Comparison of ENCODE assay signal across 9 mouse cellular contexts in the genomic region with DNA sequence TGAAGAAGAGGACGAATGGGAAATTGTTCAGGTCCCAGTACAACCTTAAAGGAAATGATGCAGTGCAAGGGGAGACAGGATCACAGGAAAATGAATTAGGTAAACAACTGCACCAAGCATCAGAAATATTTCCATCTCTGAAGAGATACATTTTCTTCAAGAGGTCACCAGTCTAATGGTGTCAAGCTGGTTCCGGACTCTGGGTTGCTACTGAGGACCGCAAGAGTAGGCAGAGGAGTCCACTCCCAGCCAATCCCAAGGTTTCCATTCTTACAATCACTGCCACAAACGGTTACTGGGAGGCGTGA. TPM values are rescaled to one million over a fixed set of nuclear protein-coding genes. Genes with fewer than 3 reads are reported as not detected.
A peak's percentile ranks its signal among the peaks of the same experiment; 100 is the strongest.
DNase-seq lines count a peak whose midpoint lies in the region; ATAC-seq and TF ChIP-seq lines count a peak whose summit lies in the region.
"Had no signal": no experiment of that assay in that cellular context is flagged by ENCODE, and none has a peak within 500 bp of the region (broad histone marks: within the 10 kb centered on the region; RNA-seq: fewer than 3 reads in every experiment).

No protein-coding gene starts in this region.

- no peak for ATAC-seq in embryonic facial prominence, embryonic 14.5 days (ENCODE audit: low read depth)
- ATAC-seq in intestine, embryonic 15.5 days: peak; percentile 74
- ATAC-seq in neural tube, embryonic 13.5 days (ENCODE audit: low read depth): peak; percentile 69

- intact Hi-C loops in left cerebral cortex, adult 2 months (cut with DNase I): loop anchor here (5.0 kb wide), 1 partner anchor 112 kb away; no protein-coding TSS in a partner anchor

- H3K27ac ChIP-seq in left cerebral cortex, adult 2 months: 0 out of 2 replicates have a peak overlapping the region, but pooled peaks have one; percentile 47
- H3K27ac ChIP-seq in embryonic facial prominence, embryonic 14.5 days (replicated peaks; ENCODE audit: low read depth, low read length): peak overlapping the region; percentile 70; the same call in 1 of the 2 replicates
- H3K27ac ChIP-seq in intestine, embryonic 15.5 days: peak overlapping the region; percentile 56
- H3K27ac ChIP-seq in neural tube, embryonic 13.5 days (replicated peaks): peak overlapping the region; percentile 96

- peak overlapping the region; percentile 75 for H3K9ac ChIP-seq in embryonic facial prominence, embryonic 14.5 days (ENCODE audit: low read depth, low read length)
- H3K9ac ChIP-seq in intestine, embryonic 15.5 days: peak overlapping the region; percentile 71; the same call in 1 of the 2 replicates
- H3K9ac ChIP-seq in neural tube, embryonic 13.5 days: peak overlapping the region; percentile 91

- no peak for DNase-seq in left cerebral cortex, adult 2 months (ENCODE audit: extremely low spot score in 1 of 2, low spot score in 2 of 2)
- no peak for DNase-seq in left cerebral cortex, adult 11 months (ENCODE audit: low spot score)
- DNase-seq in embryonic facial prominence, embryonic 14.5 days (ENCODE audit: low spot score): no peak
- no peak for DNase-seq in urinary bladder, postnatal 14 days (ENCODE audit: low spot score)
- DNase-seq in urinary bladder, adult 2 months (ENCODE audit: low spot score): no peak
- DNase-seq in frontal cortex, postnatal 10 days (ENCODE audit: low spot score in 2 of 2): no peak

- peak overlapping the region; percentile 79 for H3K4me3 ChIP-seq in left cerebral cortex, adult 2 months
- H3K4me3 ChIP-seq in embryonic facial prominence, embryonic 14.5 days (ENCODE audit: low read depth, low read length): peak overlapping the region; percentile 80
- peak overlapping the region; percentile 66 for H3K4me3 ChIP-seq in intestine, embryonic 15.5 days (replicated peaks)
- H3K4me3 ChIP-seq in neural tube, embryonic 13.5 days: peak overlapping the region; percentile 82

- no peaks in the 10 kb centered on the region for H3K4me1 ChIP-seq in embryonic facial prominence, embryonic 14.5 days (ENCODE audit: control insufficient read depth, insufficient read depth, low read length)
- no peaks in the 10 kb centered on the region for H3K4me1 ChIP-seq in intestine, embryonic 15.5 days (replicated peaks)
- H3K4me1 ChIP-seq in neural tube, embryonic 13.5 days (replicated peaks): peaks cover 32% of the 10 kb centered on the region

- peaks cover 3% of the 10 kb centered on the region for H3K27me3 ChIP-seq in embryonic facial prominence, embryonic 14.5 days (replicated peaks; ENCODE audit: control insufficient read depth, insufficient read depth, low read length)
- H3K27me3 ChIP-seq in intestine, embryonic 15.5 days (replicated peaks): no peaks in the 10 kb centered on the region
- no peaks in the 10 kb centered on the region for H3K27me3 ChIP-seq in neural tube, embryonic 13.5 days

- H3K4me2 ChIP-seq in embryonic facial prominence, embryonic 14.5 days (ENCODE audit: low read depth, low read length): peak overlapping the region; percentile 94
- H3K4me2 ChIP-seq in intestine, embryonic 15.5 days (replicated peaks): peak overlapping the region; percentile 93
- peak overlapping the region; percentile 85 for H3K4me2 ChIP-seq in neural tube, embryonic 13.5 days

- 0% methylated on average over 5 of the region's 5 CpGs for WGBS in embryonic facial prominence, embryonic 14.5 days
- WGBS in intestine, embryonic 15.5 days: 9% methylated on average over 5 of the region's 5 CpGs
- 3% methylated on average over 5 of the region's 5 CpGs for WGBS in neural tube, embryonic 13.5 days

- H3K36me3 ChIP-seq in embryonic facial prominence, embryonic 14.5 days (ENCODE audit: control insufficient read depth, insufficient read depth, low read length): no peaks in the 10 kb centered on the region
- no peaks in the 10 kb centered on the region for H3K36me3 ChIP-seq in intestine, embryonic 15.5 days
- H3K36me3 ChIP-seq in neural tube, embryonic 13.5 days: no peaks in the 10 kb centered on the region

- H3K9me3 ChIP-seq in embryonic facial prominence, embryonic 14.5 days (ENCODE audit: control insufficient read depth, low read length): no peaks in the 10 kb centered on the region
- H3K9me3 ChIP-seq in intestine, embryonic 15.5 days: no peaks in the 10 kb centered on the region
- H3K9me3 ChIP-seq in neural tube, embryonic 13.5 days: no peaks in the 10 kb centered on the region

- no peak for TF ChIP-seq CTCF in left cerebral cortex, adult 2 months (IDR thresholded peaks at IDR 0.05)

RNA-seq across cellular contexts. Expression of a gene that starts 0.5 kb away (rescaled TPM):
- 10 to 100 TPM; 34.2 to 36.0 TPM for total RNA-seq in left cerebral cortex, adult 2 months (2021)
- polyA plus RNA-seq in embryonic facial prominence, embryonic 14.5 days (2014; fragmentation: Nextera tagmentation; extraction: Ambion mirVana): 6.1 and 6.5 TPM in 2 replicates
- polyA plus RNA-seq in intestine, embryonic 15.5 days (2015; fragmentation: Nextera tagmentation; extraction: Ambion mirVana): 4.9 and 5.6 TPM in 2 replicates
- polyA plus RNA-seq in neural tube, embryonic 13.5 days (2015; fragmentation: Nextera tagmentation; extraction: Ambion mirVana): 20.7 and 23.1 TPM in 2 replicates
- polyA plus RNA-seq in urinary bladder, adult 2 months (2012; rRNA removed): 8.1 and 9.5 TPM in 2 replicates
- total RNA-seq: megakaryocyte-erythroid progenitor cell, adult 5-6 weeks had no signal
